Mouse (Mus musculus): ENCODE measurements around the gene Gsdmc4. TPM values are rescaled to one million over a fixed set of nuclear protein-coding genes. Genes with fewer than 3 reads are reported as not detected.
A peak's percentile ranks its signal among the peaks of the same experiment; 100 is the strongest.
"Not testable (repeated sequence)": the region's sequence is repeated elsewhere in the genome, so short reads cannot be mapped to it uniquely, and the experiment has no call there.

Gsdmc4 gene
- not detected in 2 replicates for total RNA-seq (2021)
- long read RNA-seq = 0 reads

GRCm38 (mm10) chr15:63912197-63912596, at the start of gene Gsdmc4:
TSS of gene Gsdmc4 (minus strand) at chr15:63912297.
- not testable (repeated sequence) for DNase-seq

GRCm38 (mm10) chr15:63960542-63960941, 48.4 kb upstream of the Gsdmc4 start:
- no peak for DNase-seq

- DNase-seq = no peak
Measured at GRCm38 (mm10) chr15:63957553-63957952, 45.5 kb upstream of the Gsdmc4 start.

GRCm38 (mm10) chr15:63953256-63953655, 41.2 kb upstream of the Gsdmc4 start:
- DNase-seq = no peak

GRCm38 (mm10) chr15:63941221-63941620, 29.1 kb upstream of the Gsdmc4 start:
- DNase-seq = no peak

- DNase-seq = no peak
Measured at GRCm38 (mm10) chr15:63932656-63933055, 20.6 kb upstream of the Gsdmc4 start.

- no peak for DNase-seq
Measured at GRCm38 (mm10) chr15:63931404-63931803, 19.3 kb upstream of the Gsdmc4 start.

- no peak for DNase-seq
Measured at GRCm38 (mm10) chr15:63930107-63931041, 18.3 kb upstream of the Gsdmc4 start.

- no peak for DNase-seq
Measured at GRCm38 (mm10) chr15:63926201-63926600, 14.1 kb upstream of the Gsdmc4 start.

- peak; percentile 5 for DNase-seq
Measured at GRCm38 (mm10) chr15:63924484-63924883, 12.4 kb upstream of the Gsdmc4 start.

GRCm38 (mm10) chr15:63921618-63922017, 9.5 kb upstream of the Gsdmc4 start:
- DNase-seq = not testable (repeated sequence)

- not testable (repeated sequence) for DNase-seq
Measured at GRCm38 (mm10) chr15:63919728-63920127, 7.6 kb upstream of the Gsdmc4 start.

- not testable (repeated sequence) for DNase-seq
Measured at GRCm38 (mm10) chr15:63916584-63916983, 4.5 kb upstream of the Gsdmc4 start.

- not testable (repeated sequence) for DNase-seq
Measured at GRCm38 (mm10) chr15:63909896-63910295, 2.2 kb downstream of the Gsdmc4 start.

- peak; percentile 13 for DNase-seq
Measured at GRCm38 (mm10) chr15:63895560-63896353, 16.3 kb downstream of the Gsdmc4 start.

GRCm38 (mm10) chr15:63888440-63888839, 23.7 kb downstream of the Gsdmc4 start:
- not testable (repeated sequence) for DNase-seq

GRCm38 (mm10) chr15:63887949-63888348, 24.1 kb downstream of the Gsdmc4 start:
- DNase-seq = not testable (repeated sequence)

- DNase-seq = not testable (repeated sequence)
Measured at GRCm38 (mm10) chr15:63878458-63878857, 33.6 kb downstream of the Gsdmc4 start, which contains the start of gene Gsdmc3. TSS of gene Gsdmc3 (minus strand) at chr15:63878558.

GRCm38 (mm10) chr15:63876160-63876559, 35.9 kb downstream of the Gsdmc4 start:
- DNase-seq = not testable (repeated sequence)

- not testable (repeated sequence) for DNase-seq
Measured at GRCm38 (mm10) chr15:63861965-63862364, 50.1 kb downstream of the Gsdmc4 start.
